ENCODE assay signal across 10 mouse cellular contexts in the genomic region with DNA sequence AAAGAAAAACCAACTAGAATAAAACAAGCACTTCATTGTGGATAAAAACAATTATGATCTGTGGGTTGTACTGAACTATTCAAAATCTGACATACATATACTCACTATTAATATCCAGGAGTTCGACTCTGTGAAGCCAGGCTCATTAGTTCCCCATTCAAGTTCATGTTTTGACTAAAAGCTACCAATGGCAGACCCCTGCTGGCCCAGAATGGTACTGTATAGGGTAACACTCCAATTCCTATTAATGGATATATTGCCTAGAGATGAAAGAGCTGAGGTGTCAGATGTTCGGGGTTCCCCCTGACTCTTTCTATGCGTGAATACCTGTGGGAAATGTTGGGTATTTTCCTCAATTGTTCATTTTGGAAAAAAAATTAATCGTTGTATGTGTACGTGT.
DNase-seq lines count a peak whose midpoint lies in the region; ATAC-seq and TF ChIP-seq lines count a peak whose summit lies in the region.
"Had no signal": no experiment of that assay in that cellular context is flagged by ENCODE, and none has a peak within 500 bp of the region (broad histone marks: within the 10 kb centered on the region; RNA-seq: fewer than 3 reads in every experiment).

No protein-coding gene starts in this region.

- 74% methylated on average over 5 of the region's 5 CpGs for WGBS in midbrain, embryonic 10.5 days
- 61% methylated on average over 5 of the region's 5 CpGs for WGBS in midbrain, embryonic 16.5 days
- 63% methylated on average over 5 of the region's 5 CpGs for WGBS in hindbrain, embryonic 15.5 days
- WGBS in thymus, adult 2 months, result 46% methylated on average over 5 of the region's 5 CpGs

- H3K4me3 ChIP-seq in midbrain, embryonic 10.5 days, result no peak overlapping the region
- H3K4me3 ChIP-seq in midbrain, embryonic 16.5 days (ENCODE audit: low read depth, low read length), result no peak overlapping the region
- H3K4me3 ChIP-seq in hindbrain, embryonic 15.5 days, result no peak overlapping the region
- no peak overlapping the region for H3K4me3 ChIP-seq in thymus, adult 2 months (ENCODE audit: control insufficient read depth, insufficient read depth, low read length)
- H3K4me3 ChIP-seq: embryonic facial prominence, embryonic 15.5 days; lung, embryonic 15.5 days had no signal

- no peaks in the 10 kb centered on the region for H3K9me3 ChIP-seq in midbrain, embryonic 10.5 days (replicated peaks)
- H3K9me3 ChIP-seq in midbrain, embryonic 16.5 days (replicated peaks; ENCODE audit: control insufficient read depth, low read length, poor library complexity, severe bottlenecking), result no peaks in the 10 kb centered on the region
- H3K9me3 ChIP-seq in hindbrain, embryonic 15.5 days, result no peaks in the 10 kb centered on the region
- H3K9me3 ChIP-seq: embryonic facial prominence, embryonic 15.5 days; lung, embryonic 15.5 days had no signal

- TF ChIP-seq POLR2A in thymus, adult 2 months (IDR thresholded peaks at IDR 0.05; ENCODE audit: control insufficient read depth, extremely low read depth, insufficient read depth, low read length, poor library complexity), result no peak

- H3K27ac ChIP-seq in midbrain, embryonic 10.5 days (replicated peaks), result no peak overlapping the region
- H3K27ac ChIP-seq in midbrain, embryonic 16.5 days (ENCODE audit: low read length), result no peak overlapping the region
- H3K27ac ChIP-seq in hindbrain, embryonic 15.5 days (replicated peaks), result no peak overlapping the region
- no peak overlapping the region for H3K27ac ChIP-seq in thymus, adult 2 months (ENCODE audit: control insufficient read depth, insufficient read depth, low read length)
- H3K27ac ChIP-seq: embryonic facial prominence, embryonic 15.5 days; lung, embryonic 15.5 days had no signal

- H3K9ac ChIP-seq in midbrain, embryonic 16.5 days (ENCODE audit: low read depth, low read length), result no peak overlapping the region
- no peak overlapping the region for H3K9ac ChIP-seq in hindbrain, embryonic 15.5 days
- H3K9ac ChIP-seq: embryonic facial prominence, embryonic 15.5 days; lung, embryonic 15.5 days had no signal

- H3K4me1 ChIP-seq in midbrain, embryonic 10.5 days, result peaks cover 6% of the 10 kb centered on the region
- no peaks in the 10 kb centered on the region for H3K4me1 ChIP-seq in midbrain, embryonic 16.5 days (ENCODE audit: control insufficient read depth, insufficient read depth, low read length)
- H3K4me1 ChIP-seq in hindbrain, embryonic 15.5 days (replicated peaks), result 0 out of 2 replicates have a peak, but pooled peaks cover 3% of the 10 kb centered on the region
- peaks cover 4% of the 10 kb centered on the region for H3K4me1 ChIP-seq in thymus, adult 2 months (replicated peaks; ENCODE audit: control insufficient read depth, insufficient read depth, low read length)

- peak; percentile 47 for DNase-seq in midbrain, embryonic 10.5 days (ENCODE audit: low spot score)
- DNase-seq in adrenal gland, adult 2 months, result peak; percentile 43
- DNase-seq in embryo, embryonic 9.5 days (ENCODE audit: extremely low spot score), result peak; percentile 47
- peak; percentile 46 to 62 for DNase-seq in left cerebral cortex, postnatal 14 days (ENCODE audit: low spot score in 2 of 2)
- DNase-seq in monocyte, adult 2 months (ENCODE audit: low read depth in 1 of 2, low spot score in 2 of 2), result peak; percentile 24 to 47
- DNase-seq in thymus, adult 2 months, result peak; percentile 76

- intact Hi-C loops in left cerebral cortex, postnatal 14 days (cut with DNase I), result no loop called here

- no peaks in the 10 kb centered on the region for H3K27me3 ChIP-seq in midbrain, embryonic 10.5 days (ENCODE audit: low read depth, poor library complexity, severe bottlenecking)
- no peaks in the 10 kb centered on the region for H3K27me3 ChIP-seq in midbrain, embryonic 16.5 days (ENCODE audit: control insufficient read depth, insufficient read depth, low read depth, low read length)
- no peaks in the 10 kb centered on the region for H3K27me3 ChIP-seq in hindbrain, embryonic 15.5 days
- no peaks in the 10 kb centered on the region for H3K27me3 ChIP-seq in thymus, adult 2 months (ENCODE audit: control insufficient read depth, insufficient read depth, low read length)
- H3K27me3 ChIP-seq: embryonic facial prominence, embryonic 15.5 days; lung, embryonic 15.5 days had no signal

- H3K36me3 ChIP-seq in midbrain, embryonic 10.5 days, result no peaks in the 10 kb centered on the region
- no peaks in the 10 kb centered on the region for H3K36me3 ChIP-seq in midbrain, embryonic 16.5 days (ENCODE audit: control insufficient read depth, insufficient read depth, low read length)
- H3K36me3 ChIP-seq in hindbrain, embryonic 15.5 days, result no peaks in the 10 kb centered on the region
- no peaks in the 10 kb centered on the region for H3K36me3 ChIP-seq in thymus, adult 2 months (ENCODE audit: control insufficient read depth, insufficient read depth, low read length)
- H3K36me3 ChIP-seq: embryonic facial prominence, embryonic 15.5 days; lung, embryonic 15.5 days had no signal

- no peak for ATAC-seq in midbrain, embryonic 16.5 days
- ATAC-seq in hindbrain, embryonic 15.5 days (ENCODE audit: low FRiP score, low read depth), result 0 out of 2 replicates have a peak, but pooled peaks have one; percentile 55

- H3K4me2 ChIP-seq in midbrain, embryonic 16.5 days (ENCODE audit: low read length), result no peak overlapping the region
- H3K4me2 ChIP-seq in hindbrain, embryonic 15.5 days, result no peak overlapping the region
- H3K4me2 ChIP-seq: embryonic facial prominence, embryonic 15.5 days; lung, embryonic 15.5 days had no signal

- TF ChIP-seq CTCF in thymus, adult 2 months (IDR thresholded peaks at IDR 0.05; ENCODE audit: borderline replicate concordance, control insufficient read depth, extremely low read depth, insufficient read depth, low read length, poor library complexity), result no peak
